Mouse (Mus musculus) cerebellum, postnatal 14 days (tissue): ENCODE measurements around the gene Kdm2b.

Source experiments
- DNase-seq, 2 experiments: peaks; one replicate each; pipeline ENCODE4 v3.0.0; 2021; ENCODE audit warnings: mixed read lengths in 2 of 2

Kdm2b gene

DNA sequence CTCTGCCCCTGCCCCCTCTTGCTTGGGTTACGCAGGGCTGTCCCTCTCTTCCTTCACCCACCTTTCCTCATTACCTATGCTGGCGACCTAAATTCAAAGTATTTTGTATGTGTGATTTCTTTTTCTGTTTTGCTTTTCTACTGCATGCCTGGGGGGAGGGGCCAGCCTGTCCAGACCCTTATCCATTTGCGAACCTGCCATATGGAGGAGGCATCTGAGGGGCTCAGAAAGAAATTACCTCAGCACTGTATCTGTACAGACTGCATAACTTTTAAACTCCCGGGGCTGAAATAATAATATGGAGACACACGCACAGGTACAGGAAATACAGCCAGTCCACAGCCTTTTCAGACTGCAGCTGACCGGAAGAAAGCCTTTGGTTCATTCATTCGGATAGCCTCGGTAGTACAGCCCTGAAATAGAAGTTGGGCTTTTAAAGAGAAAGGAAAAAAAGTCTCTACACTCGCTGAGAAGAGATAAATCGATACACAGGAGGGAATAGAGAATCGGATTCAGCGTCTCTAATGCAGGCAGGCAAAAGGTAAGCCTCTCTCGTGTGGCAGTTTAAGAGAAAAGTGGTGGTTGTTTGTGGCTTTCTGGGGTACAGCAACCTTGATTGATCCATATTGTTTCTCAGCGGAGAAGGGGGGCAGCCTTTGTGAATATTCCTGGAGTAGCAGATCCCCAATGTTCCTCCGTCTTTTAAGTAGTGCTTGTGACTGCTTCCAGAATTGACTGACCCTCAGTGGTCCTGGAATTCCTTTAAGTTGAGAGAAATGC, at the start of gene Kdm2b:
TSS of gene Kdm2b (minus strand) at position 273 of the 780 bp plus-strand sequence.
- peak in 1 of 2 experiments; percentile 67 for DNase-seq

- peak in 1 of 2 experiments; percentile 47 for DNase-seq
Observed at GRCm38 (mm10) chr5:123039120-123039752, 49.6 kb upstream of the Kdm2b start.

GRCm38 (mm10) chr5:123038115-123038514, 48.5 kb upstream of the Kdm2b start:
- no peak for DNase-seq

DNA sequence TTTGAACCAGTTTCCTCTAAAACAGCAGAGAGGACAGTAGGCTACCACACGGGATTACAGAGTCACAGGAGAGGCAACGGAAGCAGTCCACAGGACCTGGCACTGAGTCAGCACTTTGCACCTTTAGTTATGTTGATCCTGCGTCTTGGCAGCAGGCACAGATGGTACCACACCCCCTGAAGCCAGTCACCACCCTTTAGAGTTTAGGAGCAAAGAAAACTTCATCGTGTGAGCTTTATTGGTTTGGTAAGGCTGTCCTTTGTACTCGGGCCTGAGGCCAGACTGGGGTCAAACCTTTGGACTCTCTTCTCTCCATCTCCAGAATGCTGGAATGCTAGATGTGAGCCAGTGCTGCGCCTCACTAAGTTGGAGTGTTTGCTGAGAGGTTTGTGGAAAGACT, 45.9 kb upstream of the Kdm2b start:
- peak; percentile 60 to 67 for DNase-seq

- no peak for DNase-seq
Observed at GRCm38 (mm10) chr5:123035089-123035488, 45.5 kb upstream of the Kdm2b start.

DNA sequence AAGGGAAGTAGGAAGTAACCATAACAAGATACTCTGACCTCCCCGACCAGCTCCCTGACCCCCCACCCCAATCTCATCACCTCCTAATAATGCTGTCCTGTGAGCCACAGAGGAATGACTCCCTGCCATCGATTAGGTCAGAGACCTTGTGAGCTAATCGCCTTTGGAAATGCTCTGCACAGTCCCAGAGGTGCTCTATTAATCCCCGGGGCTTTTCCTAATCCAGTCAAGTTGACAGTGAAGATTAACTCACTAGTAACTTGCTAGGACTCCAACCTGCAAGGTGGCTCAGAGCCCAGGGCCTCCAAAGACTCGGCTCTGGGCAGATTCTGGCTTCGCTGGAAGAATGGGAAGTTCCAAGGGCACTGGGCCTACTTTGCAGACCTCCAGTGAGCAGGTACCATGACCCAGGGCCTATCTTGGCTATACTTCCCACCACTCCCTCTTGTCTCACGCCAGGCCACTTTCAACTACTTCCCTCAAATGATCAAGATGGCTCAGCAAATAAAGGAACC, 44.1 kb upstream of the Kdm2b start:
- no peak for DNase-seq

- no peak for DNase-seq
Observed at GRCm38 (mm10) chr5:123031312-123031711, 41.7 kb upstream of the Kdm2b start.

- DNase-seq, result no peak
Observed at GRCm38 (mm10) chr5:123029729-123030128, 40.1 kb upstream of the Kdm2b start.

GRCm38 (mm10) chr5:123027436-123027835, 37.8 kb upstream of the Kdm2b start:
- peak; percentile 50 to 54 for DNase-seq

DNA sequence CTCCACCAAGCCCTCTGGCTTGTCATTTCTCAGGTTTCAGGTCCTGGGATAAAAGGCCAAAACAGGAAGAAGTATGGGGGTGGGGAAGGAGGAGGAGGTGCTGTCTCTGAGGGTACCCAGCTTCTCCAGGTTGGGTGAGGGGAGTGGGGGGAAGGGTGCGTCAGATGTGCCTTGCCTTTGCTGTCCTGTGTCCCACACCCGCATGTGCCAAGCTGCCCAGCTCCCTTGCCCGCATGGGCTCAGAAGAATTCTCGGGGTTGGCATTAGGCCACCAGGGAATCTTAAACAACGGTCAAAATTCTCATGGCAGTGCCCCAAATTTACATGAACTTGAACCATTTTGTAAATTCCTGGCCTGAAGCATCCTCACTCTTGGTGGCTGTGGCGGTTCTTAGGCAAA, 36.8 kb upstream of the Kdm2b start:
- DNase-seq, result peak in 1 of 2 experiments; percentile 40

GRCm38 (mm10) chr5:123024965-123025573, 35.4 kb upstream of the Kdm2b start:
- DNase-seq, result no peak

GRCm38 (mm10) chr5:123024312-123024711, 34.7 kb upstream of the Kdm2b start:
- DNase-seq, result no peak

DNA sequence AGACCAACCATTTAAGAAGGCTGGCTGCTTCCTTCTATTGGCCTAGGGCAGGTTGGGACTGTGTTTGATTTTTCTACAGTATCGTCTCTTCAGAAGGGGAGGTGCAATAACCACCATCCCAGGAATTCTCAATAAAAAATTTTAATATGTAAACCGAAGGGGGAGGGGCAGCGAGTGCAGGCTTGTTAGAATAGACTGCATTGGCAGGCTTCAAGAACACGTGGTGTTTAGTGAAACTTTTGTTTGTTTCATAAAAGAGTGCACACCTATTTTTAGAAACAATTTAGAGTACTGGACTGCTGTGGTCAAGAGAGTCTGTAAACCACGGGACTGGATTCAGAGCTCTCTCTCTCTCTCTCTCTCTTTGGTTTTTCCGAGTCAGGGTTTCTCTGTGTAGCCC, 33.4 kb upstream of the Kdm2b start:
- DNase-seq, result no peak

GRCm38 (mm10) chr5:123021438-123021837, 31.8 kb upstream of the Kdm2b start:
- DNase-seq, result no peak

GRCm38 (mm10) chr5:123020426-123020825, 30.8 kb upstream of the Kdm2b start:
- no peak for DNase-seq

GRCm38 (mm10) chr5:123019336-123020016, 29.9 kb upstream of the Kdm2b start:
- peak in 1 of 2 experiments; percentile 39 for DNase-seq

DNA sequence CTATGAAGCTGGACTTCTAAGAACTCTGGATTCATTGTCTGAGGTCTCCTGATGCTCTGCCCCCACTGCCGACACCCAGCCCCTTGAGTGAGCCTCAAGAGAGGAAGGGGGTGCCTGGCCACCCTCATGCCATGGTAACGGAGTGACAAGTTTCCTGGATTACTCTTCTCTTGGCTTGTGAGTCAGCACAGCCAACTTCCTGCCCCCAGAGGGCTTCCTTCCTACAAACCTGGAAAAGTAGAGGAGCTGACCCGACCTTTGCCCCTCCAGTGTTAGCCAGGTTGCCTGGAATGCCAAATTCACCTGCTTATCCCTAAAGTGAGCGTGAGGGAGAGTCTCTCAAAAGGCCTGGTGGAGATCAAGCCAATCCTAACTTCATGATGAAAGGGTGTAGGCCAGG, 27.9 kb upstream of the Kdm2b start:
- no peak for DNase-seq

DNA sequence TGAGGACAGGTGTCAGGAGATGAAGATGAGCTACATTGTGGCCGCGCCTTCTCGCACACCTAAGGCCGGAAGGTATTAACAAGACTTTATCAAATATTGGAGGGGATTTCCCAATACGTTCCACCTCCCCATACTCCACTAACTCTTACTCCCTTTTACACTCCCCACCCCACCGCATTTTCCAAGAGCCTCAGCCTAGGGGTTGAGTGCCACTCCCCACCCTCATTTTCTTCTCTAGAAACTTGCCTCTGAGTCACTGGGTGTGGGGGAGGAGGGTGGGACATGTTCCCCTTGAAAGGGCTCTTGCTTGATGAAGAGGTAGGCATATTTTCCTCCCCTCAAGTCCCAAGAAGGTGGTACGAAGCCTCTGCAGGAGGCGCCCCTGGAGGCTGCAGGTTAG, 26.3 kb upstream of the Kdm2b start:
- DNase-seq, result no peak

DNA sequence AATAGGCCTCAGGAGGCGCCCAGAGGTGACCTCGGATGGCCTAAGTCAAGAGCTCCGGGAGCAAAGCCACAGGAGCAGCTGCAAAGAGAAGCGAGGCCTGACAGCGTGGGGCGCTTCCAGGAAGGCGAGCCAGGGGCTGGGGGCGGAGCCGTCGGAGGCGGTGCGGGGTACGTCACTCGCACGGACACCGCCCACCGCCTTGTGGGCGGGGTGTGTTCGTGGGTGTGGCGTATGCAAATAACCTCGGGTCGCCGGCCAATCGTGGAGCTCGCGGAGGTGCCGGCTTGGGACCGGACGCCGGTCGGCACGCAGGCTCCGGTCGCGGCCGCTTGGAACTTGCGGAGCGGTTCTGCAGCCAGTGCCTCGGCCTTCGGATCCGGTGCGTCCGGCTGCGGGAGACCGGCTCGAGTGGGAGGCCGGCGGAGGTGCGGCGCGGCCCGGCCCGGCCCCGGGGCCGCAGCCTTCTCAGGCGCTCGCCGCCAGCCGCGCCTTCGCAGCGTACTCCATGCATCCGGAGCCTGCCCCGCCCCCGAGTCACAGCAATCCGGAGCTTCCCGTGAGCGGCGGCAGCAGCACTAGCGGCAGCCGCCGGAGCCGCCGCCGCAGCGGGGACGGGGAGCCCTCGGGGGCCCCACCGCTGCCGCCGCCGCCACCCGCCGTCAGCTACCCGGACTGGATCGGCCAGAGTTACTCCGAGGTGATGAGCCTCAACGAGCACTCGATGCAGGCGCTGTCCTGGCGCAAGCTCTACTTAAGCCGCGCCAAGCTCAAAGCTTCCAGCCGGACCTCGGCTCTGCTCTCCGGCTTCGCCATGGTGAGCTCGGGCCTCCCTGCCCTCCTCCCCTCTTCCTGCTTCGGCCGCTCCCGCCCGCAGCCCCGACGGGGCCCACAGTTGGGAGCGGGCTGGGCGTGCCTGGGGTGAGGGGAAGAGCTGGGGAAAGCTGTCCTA, 25.4 kb upstream of the Kdm2b start, which contains the start of gene Orai1:
TSS of gene Orai1 (plus strand) at position 322 of the 949 bp plus-strand sequence.
- DNase-seq, result peak; percentile 96 to 98

GRCm38 (mm10) chr5:123013599-123014315, 24.1 kb upstream of the Kdm2b start:
- peak; percentile 87 to 88 for DNase-seq

GRCm38 (mm10) chr5:123011705-123012104, 22.1 kb upstream of the Kdm2b start:
- DNase-seq, result no peak
